Mouse (Mus musculus) midbrain, embryonic 14.5 days (tissue): ENCODE measurements around the gene Dnase2b. TPM values are rescaled to one million over a fixed set of nuclear protein-coding genes. Genes with fewer than 3 reads are reported as not detected.

ENCODE experiments used
- ATAC-seq: fragments of 200-750 bp; cut with Nextera tagmentation; 2 replicates; pipeline ENCODE4 v1.8.0; 2017; ENCODE audit warnings: moderate number of reproducible peaks, moderate library complexity; ENCODE audit not compliant: low FRiP score, low TSS enrichment
- DNase-seq: peaks from one replicate; pipeline ENCODE4 v3.0.0-alpha.2; 2015
- H3K27ac ChIP-seq: fragments of 300-500 bp; sonication (generic); replicated peaks from 2 replicates; pipeline ENCODE4 v1.5.1; 2014; ENCODE audit warnings: mild to moderate bottlenecking, low read depth, low read length, moderate library complexity
- H3K27me3 ChIP-seq: fragments of 300-500 bp; sonication (generic); 2 replicates; pipeline ENCODE4 v1.6.1; 2014; ENCODE audit warnings: low read length, control low read depth, mixed read lengths; ENCODE audit not compliant: control insufficient read depth, insufficient read depth
- H3K36me3 ChIP-seq: fragments of 300-500 bp; sonication (generic); 2 replicates; pipeline ENCODE4 v1.6.1; 2014; ENCODE audit warnings: low read length, control low read depth; ENCODE audit not compliant: control insufficient read depth, insufficient read depth
- H3K4me1 ChIP-seq: fragments of 300-500 bp; sonication (generic); 2 replicates; pipeline ENCODE4 v1.6.1; 2014; ENCODE audit warnings: mild to moderate bottlenecking, antibody characterized with exemption, low read length, control low read depth; ENCODE audit not compliant: control insufficient read depth, insufficient read depth
- H3K4me2 ChIP-seq: fragments of 300-500 bp; sonication (generic); 2 replicates; pipeline ENCODE4 v1.6.1; 2014; ENCODE audit warnings: mild to moderate bottlenecking, low read length, moderate library complexity
- H3K4me3 ChIP-seq: fragments of 300-500 bp; sonication (generic); replicated peaks from 2 replicates; pipeline ENCODE4 v1.5.1; 2014; ENCODE audit warnings: low read depth, low read length
- H3K9ac ChIP-seq: fragments of 300-500 bp; sonication (generic); replicated peaks from 2 replicates; pipeline ENCODE4 v1.6.1; 2014; ENCODE audit warnings: mild to moderate bottlenecking, low read length, moderate library complexity
- H3K9me3 ChIP-seq: fragments of 300-500 bp; sonication (generic); 2 replicates; pipeline ENCODE4 v1.6.1; 2016; ENCODE audit warnings: low read length, control low read depth, mixed read lengths; ENCODE audit not compliant: control insufficient read depth
- whole genome bisulfite sequencing: fragments of 180-500 bp; shearing (Covaris S2); extraction: QIAGEN DNeasy Blood & Tissue Kit; methylation state at CpG from one replicate; pipeline ENCODE4 v1.1.7; 2014; 5-methylcytosine and 5-hydroxymethylcytosine counted together
- polyA plus RNA-seq: library from polyadenylated mRNA; unstranded; fragments of >200 nt; fragmentation: Nextera tagmentation; extraction: Ambion mirVana; gene quantifications from 2 replicates; pipeline ENCODE4 v1.2.1, GENCODE M21; 2014

Gene Dnase2b
- polyA plus RNA-seq, 1 experiment from 2014 or later: not detected

GRCm38 (mm10) chr3:146620555-146621249 is 5.3 kb upstream of the Dnase2b start:
- ATAC-seq (no peak), DNase-seq (peak; percentile 20)

GRCm38 (mm10) chr3:146620101-146620500 is 4.7 kb upstream of the Dnase2b start:
- Histone ChIP-seq H3K27me3 (no peaks in the 10 kb centered on the region), H3K4me1 (no peaks in the 10 kb centered on the region), H3K9me3 (no peaks in the 10 kb centered on the region), H3K9ac (no peak overlapping the region), H3K4me3 (no peak overlapping the region), H3K27ac (no peak overlapping the region), H3K4me2 (no peak overlapping the region), H3K36me3 (no peaks in the 10 kb centered on the region)
- ATAC-seq: no peak
- 91% methylated on average over 10 of the region's 10 CpGs for WGBS
- no peak for DNase-seq

More at GRCm38 (mm10) chr3:146620555-146621249, 5.3 kb upstream of the Dnase2b start:
- Histone ChIP-seq H3K27me3 (no peaks in the 10 kb centered on the region), H3K9me3 (no peaks in the 10 kb centered on the region), H3K4me1 (no peaks in the 10 kb centered on the region), H3K27ac (no peak overlapping the region), H3K9ac (no peak overlapping the region), H3K4me2 (no peak overlapping the region), H3K36me3 (no peaks in the 10 kb centered on the region), H3K4me3 (no peak overlapping the region)
- WGBS: 87% methylated on average over 14 of the region's 14 CpGs

GRCm38 (mm10) chr3:146618357-146618756 is 3.0 kb upstream of the Dnase2b start:
- ATAC-seq (no peak), DNase-seq (no peak)
- WGBS: 84% methylated on average over 4 of the region's 4 CpGs
- H3K9ac ChIP-seq: no peak overlapping the region
- H3K4me3 ChIP-seq: no peak overlapping the region
- no peaks in the 10 kb centered on the region for H3K9me3 ChIP-seq
- H3K27me3 ChIP-seq: no peaks in the 10 kb centered on the region
- H3K36me3 ChIP-seq: no peaks in the 10 kb centered on the region
- no peak overlapping the region for H3K4me2 ChIP-seq
- H3K4me1 ChIP-seq: no peaks in the 10 kb centered on the region
- no peak overlapping the region for H3K27ac ChIP-seq

- Histone ChIP-seq H3K4me3 (no peak overlapping the region), H3K27ac (no peak overlapping the region), H3K36me3 (no peaks in the 10 kb centered on the region), H3K4me2 (no peak overlapping the region), H3K9me3 (no peaks in the 10 kb centered on the region), H3K9ac (no peak overlapping the region), H3K27me3 (no peaks in the 10 kb centered on the region), H3K4me1 (no peaks in the 10 kb centered on the region)
- no peak for ATAC-seq
- no peak for DNase-seq
Measured at GRCm38 (mm10) chr3:146617946-146618345, 2.5 kb upstream of the Dnase2b start.

GRCm38 (mm10) chr3:146616533-146617283 is 1.3 kb upstream of the Dnase2b start:
- Histone ChIP-seq H3K9ac (no peak overlapping the region), H3K9me3 (no peaks in the 10 kb centered on the region), H3K36me3 (no peaks in the 10 kb centered on the region), H3K4me3 (no peak overlapping the region), H3K4me1 (no peaks in the 10 kb centered on the region), H3K4me2 (no peak overlapping the region), H3K27me3 (no peaks in the 10 kb centered on the region), H3K27ac (no peak overlapping the region)
- DNase-seq: no peak
- 72% methylated on average over 5 of the region's 5 CpGs for WGBS
- ATAC-seq: no peak

GRCm38 (mm10) chr3:146611821-146612220 is 3.6 kb downstream of the Dnase2b start:
- H3K4me3 ChIP-seq: no peak overlapping the region
- DNase-seq (no peak), ATAC-seq (no peak)
- H3K9me3 ChIP-seq: no peaks in the 10 kb centered on the region
- H3K27me3 ChIP-seq: no peaks in the 10 kb centered on the region
- H3K36me3 ChIP-seq: no peaks in the 10 kb centered on the region
- H3K4me1 ChIP-seq: peaks cover 8% of the 10 kb centered on the region; the same call in 1 of the 2 replicates
- no peak overlapping the region for H3K27ac ChIP-seq
- 95% methylated on average over 4 of the region's 4 CpGs for WGBS
- no peak overlapping the region for H3K4me2 ChIP-seq
- H3K9ac ChIP-seq: no peak overlapping the region

GRCm38 (mm10) chr3:146611261-146611660 is 4.1 kb downstream of the Dnase2b start:
- H3K36me3 ChIP-seq: no peaks in the 10 kb centered on the region
- no peak for ATAC-seq
- no peak overlapping the region for H3K27ac ChIP-seq
- DNase-seq: no peak
- no peaks in the 10 kb centered on the region for H3K9me3 ChIP-seq
- no peak overlapping the region for H3K9ac ChIP-seq
- WGBS: 78% methylated on average over 4 of the region's 4 CpGs
- H3K4me1 ChIP-seq: peaks cover 8% of the 10 kb centered on the region; the same call in 1 of the 2 replicates
- no peak overlapping the region for H3K4me2 ChIP-seq
- H3K27me3 ChIP-seq: no peaks in the 10 kb centered on the region
- no peak overlapping the region for H3K4me3 ChIP-seq

GRCm38 (mm10) chr3:146610322-146610721 is 5.1 kb downstream of the Dnase2b start:
- DNase-seq (no peak), ATAC-seq (no peak)
- Histone ChIP-seq H3K4me1 (peaks cover 8% of the 10 kb centered on the region; the same call in 1 of the 2 replicates), H3K9me3 (no peaks in the 10 kb centered on the region), H3K27ac (no peak overlapping the region), H3K9ac (no peak overlapping the region), H3K4me3 (no peak overlapping the region), H3K4me2 (no peak overlapping the region), H3K27me3 (no peaks in the 10 kb centered on the region), H3K36me3 (no peaks in the 10 kb centered on the region)
- 83% methylated on average over 10 of the region's 10 CpGs for WGBS

- Histone ChIP-seq H3K9ac (no peak overlapping the region), H3K4me1 (peaks cover 8% of the 10 kb centered on the region; the same call in 1 of the 2 replicates), H3K36me3 (no peaks in the 10 kb centered on the region), H3K4me2 (no peak overlapping the region), H3K4me3 (no peak overlapping the region), H3K27ac (no peak overlapping the region), H3K9me3 (no peaks in the 10 kb centered on the region), H3K27me3 (no peaks in the 10 kb centered on the region)
- ATAC-seq (peak; percentile 58; the same call in 1 of the 2 replicates), DNase-seq (peak; percentile 70)
- 10% methylated on average over 1 of the region's 1 CpGs for WGBS
Measured at GRCm38 (mm10) chr3:146607368-146607767, 8.0 kb downstream of the Dnase2b start.
